Mouse (Mus musculus) small intestine, adult 2 months (tissue): ENCODE results near the gene Cenpn.

ENCODE experiments used
- CTCF ChIP-seq: fragments of 200-500 bp; IDR thresholded peaks from 2 replicates; pipeline ENCODE4 v1.5.1; 2012; ENCODE audit warnings: low read depth, mild to moderate bottlenecking, control low read depth, inconsistent platforms, low read length, moderate library complexity, mixed read lengths; ENCODE audit not compliant: insufficient replicate concordance, insufficient read length; ENCODE audit errors: extremely low read depth
- POLR2A ChIP-seq: fragments of 200-500 bp; IDR thresholded peaks from 2 replicates; pipeline ENCODE4 v1.6.1; 2012; ENCODE audit warnings: low read depth, mild to moderate bottlenecking, control low read depth, inconsistent platforms, low read length, moderate library complexity

- TF ChIP-seq POLR2A (no peak), CTCF (no peak)
Observed at GRCm38 (mm10) chr8:116942284-116943058, 20.9 kb downstream of the Cenpn start.
